Mouse (Mus musculus): Measurements from ENCODE around the gene St13. TPM values are rescaled to one million over a fixed set of nuclear protein-coding genes. Genes with fewer than 3 reads are reported as not detected.

The St13 gene
- total RNA-seq, 2 experiments from 2014 or later, result 174 to 179 TPM

GRCm38 (mm10) chr15:81370356-81370755 lies 29.5 kb downstream of the St13 start:
- DNase-seq (ENCODE audit: extremely low spot score in 1 of 2, low spot score in 2 of 2), result no peak
- intact Hi-C loops (cut with DNase I), result loop anchor here (5.0 kb wide), 1 partner anchor 257 kb away; no protein-coding TSS in a partner anchor

DNA sequence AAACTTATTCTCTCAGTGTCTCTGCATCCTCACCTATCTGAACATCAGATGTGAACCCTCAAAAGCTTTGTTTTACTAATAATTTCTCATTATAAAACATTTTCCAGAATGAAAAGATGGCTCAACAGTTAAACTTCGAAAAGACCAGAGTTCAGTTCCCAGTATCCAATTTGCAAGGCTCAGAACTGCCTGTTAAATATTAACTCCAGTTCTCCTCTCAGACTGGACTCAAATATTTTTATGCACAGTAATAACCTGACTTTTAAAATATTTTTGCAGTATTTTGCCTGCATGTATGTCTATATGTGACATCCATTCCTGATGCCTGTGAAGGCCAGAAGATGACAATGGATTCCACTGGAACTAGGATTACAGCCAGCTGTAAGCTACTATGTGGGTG lies 31.3 kb downstream of the St13 start:
- DNase-seq (ENCODE audit: extremely low spot score in 1 of 2, low spot score in 2 of 2), result no peak
- intact Hi-C loops (cut with DNase I), result loop anchor here (2.0 kb wide), 1 partner anchor 18 kb away; no protein-coding TSS in a partner anchor

DNA sequence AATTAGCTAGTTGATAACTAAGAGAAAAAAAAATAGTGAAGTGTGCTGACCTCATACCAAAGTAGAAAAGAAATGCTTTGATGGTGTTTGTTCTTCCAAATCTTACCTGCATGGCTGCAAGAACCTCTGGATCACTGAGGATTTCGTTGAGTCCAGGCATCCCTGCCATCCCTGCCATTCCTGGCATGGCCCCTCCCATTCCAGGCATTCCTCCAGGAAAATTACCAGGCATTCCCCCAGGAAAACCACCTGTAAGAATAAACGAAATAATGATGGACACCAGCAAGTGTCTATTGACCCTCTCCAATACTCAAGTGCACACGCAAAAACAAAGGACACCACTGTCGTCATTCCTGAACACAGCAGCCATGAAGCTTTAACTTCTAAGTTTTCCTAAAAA lies 33.6 kb downstream of the St13 start:
- DNase-seq (ENCODE audit: extremely low spot score in 1 of 2, low spot score in 2 of 2), result no peak
- intact Hi-C loops (cut with DNase I), result no loop called here

DNA sequence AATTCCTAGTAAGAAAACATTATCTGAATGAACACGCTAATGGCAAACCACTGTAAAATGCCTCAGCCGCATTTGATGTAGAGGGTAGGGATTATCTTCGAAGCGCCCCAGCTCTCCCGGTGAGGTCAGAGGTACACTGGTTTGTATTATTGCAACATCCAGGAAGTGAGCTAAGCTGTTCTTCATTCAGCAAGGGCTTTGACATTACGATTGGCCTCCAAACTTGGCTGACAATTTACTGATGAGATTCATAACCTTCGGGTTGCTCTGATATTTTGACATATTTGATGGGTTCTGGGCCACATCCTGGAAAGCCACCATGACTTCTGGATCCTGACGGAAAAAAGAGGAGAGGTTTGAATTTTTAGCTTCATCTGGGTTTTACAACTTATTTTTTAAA lies 34.6 kb downstream of the St13 start:
- intact Hi-C loops (cut with DNase I), result no loop called here

DNA sequence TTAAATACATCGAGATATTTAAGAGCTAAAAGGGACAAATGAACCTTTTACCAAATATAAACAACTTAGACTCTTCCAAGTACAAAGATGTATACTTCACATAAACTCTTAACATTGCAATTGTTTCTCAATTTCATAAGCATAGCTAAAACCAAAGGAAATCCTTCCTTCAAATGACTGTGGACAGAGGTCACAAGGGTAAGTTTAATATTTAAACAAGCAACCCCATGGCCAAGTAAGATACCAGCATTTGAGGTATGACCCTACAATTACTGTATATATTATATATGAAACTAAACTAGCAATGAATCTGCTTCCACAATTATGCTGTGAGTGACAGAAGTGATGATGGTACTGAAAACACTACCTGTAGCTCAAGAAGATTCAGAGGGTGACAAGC lies 35.6 kb downstream of the St13 start:
- DNase-seq (ENCODE audit: extremely low spot score in 1 of 2, low spot score in 2 of 2), result no peak
- intact Hi-C loops (cut with DNase I), result no loop called here

More for the DNA sequence above, 34.6 kb downstream of the St13 start:
- no peak for DNase-seq (ENCODE audit: extremely low spot score in 1 of 2, low spot score in 2 of 2)

DNA sequence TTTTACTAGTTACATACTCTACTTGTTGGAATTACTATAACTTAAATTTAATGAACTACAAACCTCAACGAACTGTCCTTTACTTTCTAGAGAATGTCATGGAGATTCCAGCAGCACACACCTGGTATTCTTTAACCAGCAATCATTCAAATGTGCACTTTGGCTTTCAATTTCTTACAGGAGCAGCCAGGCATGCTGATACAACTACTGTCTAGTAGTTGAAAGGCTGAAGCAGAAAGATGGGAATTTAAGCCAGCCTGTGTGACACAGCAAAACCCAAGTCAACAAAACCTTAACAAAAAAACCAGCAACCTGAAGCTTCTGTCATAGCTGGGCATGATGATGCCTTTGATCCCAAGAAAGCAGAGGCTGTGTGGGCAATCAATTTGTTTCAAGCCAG lies 37.4 kb downstream of the St13 start:
- intact Hi-C loops (cut with DNase I), result no loop called here
- no peak for DNase-seq (ENCODE audit: extremely low spot score in 1 of 2, low spot score in 2 of 2)

DNA sequence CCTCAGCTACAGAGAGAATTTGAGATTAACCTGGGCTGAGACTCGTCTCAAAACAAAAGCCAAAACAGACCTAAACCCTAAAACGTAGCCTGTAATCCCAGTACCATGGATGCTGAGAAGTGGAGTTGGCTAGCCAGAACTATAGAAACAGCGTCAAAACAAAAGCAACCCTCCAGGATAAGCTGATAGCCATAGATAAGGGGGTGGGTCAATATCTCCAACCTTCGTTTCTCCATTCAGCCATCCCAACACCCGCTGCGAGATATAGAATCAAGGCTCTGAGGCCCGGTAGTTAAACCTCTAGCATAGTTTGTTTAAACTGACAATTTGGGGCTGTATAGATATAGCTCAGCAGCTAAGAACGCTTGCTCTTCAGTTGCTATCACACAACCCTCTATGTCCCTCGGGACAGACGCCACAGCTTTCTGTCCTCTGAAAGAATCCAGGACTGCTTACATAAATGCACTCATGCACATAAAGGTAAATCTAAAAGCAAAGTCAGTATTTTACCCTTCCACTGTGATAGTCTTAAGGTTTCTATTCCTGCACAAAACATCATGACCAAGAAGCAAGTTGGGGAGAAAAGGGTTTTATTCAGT lies 38.4 kb downstream of the St13 start:
- DNase-seq (ENCODE audit: extremely low spot score in 1 of 2, low spot score in 2 of 2), result no peak
- intact Hi-C loops (cut with DNase I), result no loop called here

DNA sequence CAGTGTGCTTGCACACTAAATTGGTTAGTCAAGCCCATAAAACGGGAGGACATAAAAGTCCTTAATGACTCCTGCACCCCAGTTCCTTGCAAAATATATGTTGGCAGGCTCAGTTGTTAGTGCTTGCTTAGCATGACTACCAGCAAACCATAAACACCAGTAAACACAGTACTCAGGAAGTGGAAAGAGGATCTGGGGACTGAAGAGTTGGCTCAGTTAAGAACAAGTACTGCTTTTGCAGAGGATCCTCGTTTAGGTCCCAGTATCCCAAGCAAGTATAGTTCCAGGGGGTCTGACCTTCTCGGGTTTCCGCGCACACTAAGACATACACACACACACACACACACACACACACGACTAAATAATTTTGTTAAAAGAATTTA lies 38.9 kb downstream of the St13 start:
- intact Hi-C loops (cut with DNase I), result no loop called here

DNA sequence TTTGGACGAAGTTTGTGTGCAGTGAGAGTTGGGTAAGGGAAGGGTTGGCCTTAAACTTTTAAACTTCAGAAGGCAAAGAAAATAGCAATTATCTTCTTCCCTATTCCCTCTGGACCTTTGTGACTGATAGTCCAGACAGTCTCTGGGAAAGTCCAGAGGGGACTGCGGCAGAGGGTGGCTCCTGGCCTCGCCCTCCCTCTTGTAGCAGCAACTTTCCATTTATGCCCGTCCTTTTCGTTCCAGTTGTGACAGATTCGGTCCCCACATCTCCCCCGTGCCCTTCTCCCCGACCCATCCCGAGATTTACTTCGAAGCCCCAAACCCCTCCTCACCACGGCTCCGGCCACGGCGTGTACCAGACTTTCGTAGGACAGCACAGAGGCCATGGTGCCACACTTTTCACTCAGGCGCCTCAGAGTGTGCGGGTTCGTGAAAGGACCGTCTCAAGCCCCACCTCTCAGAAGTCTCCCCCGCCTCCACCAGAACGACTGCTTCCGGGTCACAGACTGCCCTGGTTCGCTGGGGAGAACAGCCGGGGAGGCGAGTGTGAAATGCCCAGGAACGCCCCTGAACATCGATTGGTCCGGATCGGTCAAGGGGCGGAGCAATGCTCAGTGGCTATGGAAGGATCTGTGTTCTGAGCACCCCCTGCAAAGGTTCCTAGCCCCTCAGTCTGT lies 39.4 kb downstream of the St13 start, which contains the start of gene Slc25a17:
TSS of gene Slc25a17 (minus strand) at position 468 of the 677 bp plus-strand sequence.
- DNase-seq (ENCODE audit: extremely low spot score in 1 of 2, low spot score in 2 of 2), result peak; percentile 94 to 98
- intact Hi-C loops (cut with DNase I), result no loop called here

More for the DNA sequence above, 38.9 kb downstream of the St13 start:
- DNase-seq (ENCODE audit: extremely low spot score in 1 of 2, low spot score in 2 of 2), result no peak

DNA sequence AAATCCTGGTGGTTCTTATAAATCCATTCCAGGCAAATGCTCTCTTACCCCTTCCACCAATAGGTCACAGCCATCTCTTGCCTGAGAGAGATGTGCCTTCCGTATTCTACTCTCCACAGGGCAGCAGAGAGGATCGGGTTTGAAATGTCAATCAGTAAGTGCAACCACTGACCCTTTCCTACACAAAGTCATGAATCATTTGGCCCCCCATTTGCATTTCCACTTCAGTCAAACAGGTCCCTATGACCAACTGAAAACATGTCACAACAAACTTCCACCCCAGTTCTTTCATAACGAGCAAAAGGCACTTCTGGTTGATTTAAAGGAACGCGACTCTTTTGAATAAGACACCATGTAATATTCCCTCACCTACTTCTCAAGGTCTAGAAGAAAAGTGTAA lies 40.5 kb downstream of the St13 start:
- intact Hi-C loops (cut with DNase I), result no loop called here
- no peak for DNase-seq (ENCODE audit: extremely low spot score in 1 of 2, low spot score in 2 of 2)

DNA sequence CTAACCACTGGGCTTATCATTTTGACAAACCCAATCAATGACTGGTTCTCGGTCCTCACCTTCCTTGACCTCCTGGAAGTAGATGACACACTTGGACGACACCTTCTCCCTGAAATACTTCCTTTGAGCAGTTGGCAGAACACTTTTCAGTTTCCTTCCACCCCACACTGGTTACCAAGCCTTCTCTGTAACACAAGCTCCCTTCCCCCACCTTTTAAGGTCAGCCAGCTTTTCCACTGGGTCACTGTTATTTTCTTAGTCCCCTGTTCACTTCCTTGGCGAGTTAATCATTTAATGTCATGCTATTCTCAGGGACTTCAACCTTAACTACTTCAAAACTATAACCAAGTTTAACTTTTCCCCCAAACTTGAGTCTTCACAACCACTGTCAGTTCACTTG lies 40.9 kb downstream of the St13 start:
- intact Hi-C loops (cut with DNase I), result no loop called here
- no peak for DNase-seq (ENCODE audit: extremely low spot score in 1 of 2, low spot score in 2 of 2)

DNA sequence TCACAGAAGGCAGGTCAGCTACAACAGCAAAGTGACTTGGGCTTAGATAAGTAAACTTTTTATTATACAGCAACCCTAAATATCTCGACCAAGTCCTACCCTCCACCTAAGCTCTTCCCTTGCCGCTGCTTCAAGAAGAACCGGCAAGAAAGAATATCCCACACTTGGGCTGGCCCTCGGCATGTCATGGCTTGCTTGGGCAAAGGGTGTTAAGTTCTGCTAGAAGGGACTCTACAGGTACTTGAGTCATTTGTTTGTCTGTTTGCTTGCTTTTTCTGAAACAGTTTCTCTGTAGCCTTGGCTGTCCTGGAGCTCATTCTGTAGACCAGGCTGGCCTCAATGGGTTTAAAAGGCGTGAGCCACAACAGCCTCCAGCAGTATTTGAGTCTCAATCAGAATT lies 42.9 kb downstream of the St13 start:
- intact Hi-C loops (cut with DNase I), result no loop called here
- no peak for DNase-seq (ENCODE audit: extremely low spot score in 1 of 2, low spot score in 2 of 2)

DNA sequence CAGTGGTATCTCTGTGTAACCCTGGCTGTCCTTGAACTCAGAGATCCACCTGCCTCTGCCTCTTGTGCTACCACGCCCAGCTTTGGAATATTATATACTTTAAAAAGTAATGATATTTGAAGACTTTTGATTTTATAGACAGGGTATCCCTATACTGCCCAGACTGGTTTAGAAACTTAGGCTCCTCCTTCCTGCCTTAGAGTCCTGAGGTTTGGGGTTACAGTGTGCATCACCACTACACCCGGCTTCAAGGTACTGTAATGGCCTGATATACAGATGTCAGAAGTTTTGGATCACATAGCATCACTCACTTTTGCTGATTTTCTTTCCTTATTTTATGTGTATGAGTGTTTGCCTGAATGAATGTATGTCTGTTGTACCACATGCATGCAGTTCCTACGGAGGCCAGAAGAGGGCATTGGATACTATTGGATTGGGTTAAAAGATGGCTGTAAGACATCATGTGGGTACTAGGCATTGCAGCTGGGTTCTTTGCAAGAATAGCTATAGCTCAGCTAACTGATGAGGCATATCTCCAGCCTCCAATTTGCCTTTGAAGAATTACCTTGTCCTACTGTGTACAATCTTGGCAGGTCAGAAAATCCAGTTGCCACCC lies 44.6 kb downstream of the St13 start:
- DNase-seq (ENCODE audit: extremely low spot score in 1 of 2, low spot score in 2 of 2), result no peak
- intact Hi-C loops (cut with DNase I), result no loop called here

DNA sequence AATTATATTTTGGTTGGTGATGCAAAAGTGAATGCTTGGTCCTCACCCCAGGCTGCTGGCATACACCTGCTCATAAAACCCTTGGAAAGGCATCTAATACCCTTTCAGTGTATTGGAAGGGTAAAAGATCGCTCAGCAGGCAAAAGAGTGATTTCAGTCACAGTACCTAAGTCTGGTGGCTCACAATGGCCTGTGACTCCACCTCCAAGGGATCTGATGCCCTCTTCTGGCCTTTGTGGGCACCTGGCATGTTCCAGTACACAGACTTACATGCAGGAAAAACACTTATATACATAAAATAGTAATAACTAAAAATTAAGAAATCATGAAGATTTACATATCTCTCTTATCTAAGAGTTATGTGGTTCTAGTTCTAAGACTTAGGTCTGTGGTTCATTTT lies 47.2 kb downstream of the St13 start:
- DNase-seq (ENCODE audit: extremely low spot score in 1 of 2, low spot score in 2 of 2), result no peak

GRCm38 (mm10) chr15:81350401-81350800 lies 49.5 kb downstream of the St13 start:
- DNase-seq (ENCODE audit: extremely low spot score in 1 of 2, low spot score in 2 of 2), result no peak
- intact Hi-C loops (cut with DNase I), result no loop called here

More for the DNA sequence above, 47.2 kb downstream of the St13 start:
- intact Hi-C loops (cut with DNase I), result no loop called here

DNA sequence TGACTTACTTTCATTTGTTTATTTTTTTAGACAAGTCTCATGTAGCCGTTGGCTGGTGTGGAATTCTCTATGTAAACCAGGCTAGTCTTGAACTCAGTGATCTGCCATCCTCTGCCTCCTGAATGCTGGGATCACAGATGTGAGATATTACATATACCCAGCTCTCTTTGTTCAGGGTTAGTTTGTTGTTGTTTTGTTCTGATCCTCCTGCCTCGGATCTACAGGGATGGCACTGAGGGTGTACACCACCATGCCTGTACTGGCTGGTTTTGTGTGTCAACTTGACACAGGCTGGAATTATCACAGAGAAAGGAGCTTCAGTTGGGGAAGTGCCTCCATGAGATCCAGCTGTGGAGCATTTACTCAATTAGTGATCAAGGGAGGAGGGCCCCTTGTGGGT lies 51.5 kb downstream of the St13 start:
- intact Hi-C loops (cut with DNase I), result no loop called here
- no peak for DNase-seq (ENCODE audit: extremely low spot score in 1 of 2, low spot score in 2 of 2)

DNA sequence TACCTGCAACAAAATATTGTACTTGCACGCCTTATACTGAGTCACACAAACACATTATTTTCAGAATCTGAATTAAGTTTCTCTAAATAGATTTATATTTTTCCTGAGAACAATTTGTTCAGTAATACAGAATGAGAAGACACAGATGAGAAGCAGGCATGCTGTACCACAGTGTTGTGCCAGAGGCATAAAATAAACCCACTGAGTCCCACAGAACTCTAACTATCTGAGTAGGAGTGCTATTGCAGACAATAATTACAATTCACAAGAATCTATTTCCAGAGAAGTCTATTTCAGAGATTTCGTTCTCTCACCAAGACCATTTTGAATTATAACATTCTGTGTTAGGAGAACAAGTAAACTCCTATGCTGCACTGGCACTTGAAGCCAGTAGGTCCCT lies 52.4 kb downstream of the St13 start:
- peak in 1 of 2 experiments; percentile 29 for DNase-seq (ENCODE audit: extremely low spot score in 1 of 2, low spot score in 2 of 2)

DNA sequence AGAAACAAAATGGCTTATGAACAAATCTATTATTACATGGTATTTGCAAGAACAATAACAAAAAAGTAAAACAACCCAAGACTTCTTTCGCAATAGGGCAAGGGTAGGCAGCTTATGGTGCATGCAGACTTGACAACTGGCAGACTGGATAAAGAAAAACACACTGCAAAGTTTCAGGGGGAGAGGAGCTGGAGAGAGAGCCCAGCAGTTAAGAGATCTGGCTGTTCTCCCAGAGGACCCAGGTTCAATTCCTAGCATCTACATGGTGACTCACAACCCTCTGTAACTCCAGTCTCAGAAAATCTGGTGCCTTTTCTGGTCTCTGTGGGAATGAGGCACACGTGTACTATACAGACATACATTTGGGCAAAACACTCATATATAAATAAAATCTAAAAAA lies 58.5 kb downstream of the St13 start:
- intact Hi-C loops (cut with DNase I), result no loop called here

More for the DNA sequence above, 52.4 kb downstream of the St13 start:
- intact Hi-C loops (cut with DNase I), result no loop called here

GRCm38 (mm10) chr15:81339158-81339557 lies 60.7 kb downstream of the St13 start:
- intact Hi-C loops (cut with DNase I), result no loop called here
- DNase-seq (ENCODE audit: extremely low spot score in 1 of 2, low spot score in 2 of 2), result no peak

More for the DNA sequence above, 58.5 kb downstream of the St13 start:
- peak in 1 of 2 experiments; percentile 40 for DNase-seq (ENCODE audit: extremely low spot score in 1 of 2, low spot score in 2 of 2)

- DNase-seq (ENCODE audit: extremely low spot score in 1 of 2, low spot score in 2 of 2), result peak in 1 of 2 experiments; percentile 29
- intact Hi-C loops (cut with DNase I), result no loop called here
Observed at GRCm38 (mm10) chr15:81336466-81336865, 63.4 kb downstream of the St13 start.
